Mouse (Mus musculus) forebrain, embryonic 11.5 days (tissue): Measurements from ENCODE around the gene Cebpz. TPM values are rescaled to one million over a fixed set of nuclear protein-coding genes. Genes with fewer than 3 reads are reported as not detected.
A peak's percentile ranks its signal among the peaks of the same experiment; 100 is the strongest.

Experiments
- ATAC-seq: fragments of 200-750 bp; cut with Nextera tagmentation; replicated peaks from 2 replicates; pipeline ENCODE4 v1.8.0; 2017; ENCODE audit warnings: moderate TSS enrichment; ENCODE audit not compliant: low FRiP score
- DNase-seq: peaks from one replicate; pipeline ENCODE4 v3.0.0-alpha.2; 2017; ENCODE audit warnings: low spot score
- H3K27ac ChIP-seq: fragments of 300-500 bp; sonication (generic); 2 replicates; pipeline ENCODE4 v1.5.1; 2014; ENCODE audit warnings: low read depth, low read length
- H3K27me3 ChIP-seq: fragments of 300-500 bp; sonication (generic); 2 replicates; pipeline ENCODE4 v1.6.1; 2014; ENCODE audit warnings: mild to moderate bottlenecking, low read length, mixed read lengths; ENCODE audit not compliant: control insufficient read depth, insufficient read depth
- H3K36me3 ChIP-seq: fragments of 300-500 bp; sonication (generic); 2 replicates; pipeline ENCODE4 v1.6.1; 2014; ENCODE audit warnings: mild to moderate bottlenecking, low read length, moderate library complexity, mixed read lengths; ENCODE audit not compliant: control insufficient read depth, insufficient read depth
- H3K4me1 ChIP-seq: fragments of 300-500 bp; sonication (generic); replicated peaks from 2 replicates; pipeline ENCODE4 v1.6.1; 2014; ENCODE audit warnings: low read length, mixed read lengths; ENCODE audit not compliant: control insufficient read depth, insufficient read depth
- H3K4me2 ChIP-seq: fragments of 300-500 bp; sonication (generic); 2 replicates; pipeline ENCODE4 v1.6.1; 2014; ENCODE audit warnings: low read depth, mild to moderate bottlenecking, low read length, moderate library complexity, mixed read lengths; ENCODE audit not compliant: severe bottlenecking
- H3K4me3 ChIP-seq: fragments of 300-500 bp; sonication (generic); 2 replicates; pipeline ENCODE4 v1.5.1; 2014; ENCODE audit warnings: low read depth, low read length
- H3K9ac ChIP-seq: fragments of 300-500 bp; sonication (generic); 2 replicates; pipeline ENCODE4 v1.6.1; 2014; ENCODE audit warnings: low read length
- H3K9me3 ChIP-seq: fragments of 300-500 bp; sonication (generic); 2 replicates; pipeline ENCODE4 v1.6.1; 2016; ENCODE audit warnings: low read length, mixed read lengths; ENCODE audit not compliant: control insufficient read depth
- WGBS: fragments of 180-500 bp; shearing (Covaris S2); extraction: QIAGEN DNeasy Blood & Tissue Kit; methylation state at CpG from one replicate; pipeline ENCODE4 v1.1.7; 2014; 5-methylcytosine and 5-hydroxymethylcytosine counted together
- polyA plus RNA-seq: library from polyadenylated mRNA; unstranded; fragments of >200 nt; fragmentation: Nextera tagmentation; extraction: Ambion mirVana; gene quantifications from 2 replicates; pipeline ENCODE4 v1.2.1, GENCODE M21; 2014

The Cebpz gene
- polyA plus RNA-seq, 1 experiment from 2014 or later = 57.6 TPM

DNA sequence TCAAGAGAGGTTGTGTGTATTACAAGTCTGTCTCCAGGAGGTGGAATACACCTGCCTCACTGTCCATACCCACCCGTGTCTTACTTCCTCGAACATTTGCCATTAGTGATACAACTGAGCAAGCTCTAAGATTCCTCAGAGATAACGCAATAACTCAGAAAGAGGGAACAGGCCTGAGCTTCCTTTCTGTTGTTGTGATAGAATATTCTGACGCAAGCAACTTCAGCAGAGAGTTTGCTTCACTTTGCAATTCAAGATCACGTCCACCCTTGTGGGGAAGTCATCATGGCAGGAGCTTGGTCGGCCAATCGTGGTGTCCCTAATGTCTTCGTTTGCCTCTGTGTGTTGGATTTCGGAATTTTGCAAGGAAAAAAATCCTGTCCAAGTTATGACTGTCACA, 45.8 kb downstream of the Cebpz start:
- WGBS = 85% methylated on average over 9 of the region's 9 CpGs
- Histone ChIP-seq H3K27me3 (no peaks in the 10 kb centered on the region), H3K9ac (no peak overlapping the region), H3K9me3 (no peaks in the 10 kb centered on the region), H3K4me3 (no peak overlapping the region), H3K4me2 (no peak overlapping the region), H3K4me1 (no peaks in the 10 kb centered on the region), H3K36me3 (no peaks in the 10 kb centered on the region), H3K27ac (no peak overlapping the region)
- DNase-seq (no peak), ATAC-seq (no peak)

- no peak for ATAC-seq
- DNase-seq = no peak
- no peaks in the 10 kb centered on the region for H3K27me3 ChIP-seq
- H3K4me2 ChIP-seq = no peak overlapping the region
- H3K36me3 ChIP-seq = no peaks in the 10 kb centered on the region
- 54% methylated on average over 3 of the region's 3 CpGs for WGBS
- no peak overlapping the region for H3K9ac ChIP-seq
- no peaks in the 10 kb centered on the region for H3K9me3 ChIP-seq
- no peak overlapping the region for H3K4me3 ChIP-seq
- no peaks in the 10 kb centered on the region for H3K4me1 ChIP-seq
- H3K27ac ChIP-seq = no peak overlapping the region
Measured at GRCm38 (mm10) chr17:78889184-78889583, 47.7 kb downstream of the Cebpz start.

DNA sequence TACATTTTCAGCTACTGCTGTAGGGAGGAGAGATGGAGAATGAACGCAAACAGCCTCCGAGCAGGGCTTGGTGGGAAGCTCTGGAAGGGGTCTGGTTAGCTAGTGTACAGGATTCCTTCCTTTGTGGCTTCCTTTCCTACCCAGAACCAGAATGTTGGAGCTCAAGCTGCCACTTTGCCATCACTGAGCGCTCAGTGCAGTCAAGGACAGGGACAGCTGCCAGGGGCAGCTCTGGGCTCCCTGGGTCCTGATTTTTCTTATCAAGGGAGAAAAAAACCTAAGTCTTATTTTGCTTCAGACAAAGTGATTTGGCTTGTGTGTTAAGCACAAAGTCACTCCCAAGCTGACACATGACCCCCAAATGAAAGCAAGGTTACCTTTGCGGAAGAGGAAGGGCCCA, 48.3 kb downstream of the Cebpz start:
- H3K4me2 ChIP-seq = no peak overlapping the region
- 81% methylated on average over 4 of the region's 4 CpGs for WGBS

DNA sequence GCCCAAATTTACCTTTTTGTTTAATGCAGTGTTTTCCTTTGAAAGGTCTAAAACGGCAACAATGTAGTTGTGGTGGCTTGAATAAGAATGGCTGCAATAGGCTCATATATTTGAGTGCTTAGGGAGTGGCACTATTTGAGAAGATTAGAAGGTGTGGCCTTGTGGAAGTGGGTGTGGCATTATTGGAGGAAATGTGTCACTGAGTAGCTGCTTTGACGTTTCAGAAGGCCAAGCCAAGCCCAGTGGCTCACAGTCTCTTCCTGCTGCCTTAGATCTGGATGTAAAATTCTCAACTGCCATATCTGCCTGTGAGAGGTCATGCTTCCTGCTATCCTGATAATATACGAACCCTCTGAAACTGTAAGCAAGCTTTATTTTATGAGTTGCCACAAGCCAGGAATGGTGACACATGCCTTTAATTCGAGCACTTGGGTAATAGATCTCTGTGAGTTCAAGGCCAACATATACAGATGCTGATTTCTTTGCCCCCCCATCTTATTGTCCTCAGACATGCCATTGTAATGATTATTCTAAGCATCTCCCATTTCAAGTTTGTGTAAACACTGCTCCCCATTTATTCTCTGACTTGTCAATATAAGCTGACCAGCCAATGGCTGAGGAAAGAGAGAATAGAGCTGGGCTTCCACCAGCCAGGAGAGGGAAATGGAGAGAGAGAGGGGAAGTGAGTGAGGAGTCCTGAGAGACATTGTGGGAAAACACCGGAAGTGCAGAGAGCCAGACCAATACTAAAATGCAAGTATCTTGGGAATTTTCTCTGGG, 51.4 kb downstream of the Cebpz start:
- H3K9me3 ChIP-seq = no peaks in the 10 kb centered on the region

More for the DNA sequence above, 48.3 kb downstream of the Cebpz start:
- H3K4me3 ChIP-seq = no peak overlapping the region
- no peaks in the 10 kb centered on the region for H3K36me3 ChIP-seq
- no peak overlapping the region for H3K27ac ChIP-seq
- H3K27me3 ChIP-seq = no peaks in the 10 kb centered on the region
- H3K4me1 ChIP-seq = no peaks in the 10 kb centered on the region
- H3K9ac ChIP-seq = no peak overlapping the region
- no peak for DNase-seq
- no peaks in the 10 kb centered on the region for H3K9me3 ChIP-seq
- no peak for ATAC-seq

DNA sequence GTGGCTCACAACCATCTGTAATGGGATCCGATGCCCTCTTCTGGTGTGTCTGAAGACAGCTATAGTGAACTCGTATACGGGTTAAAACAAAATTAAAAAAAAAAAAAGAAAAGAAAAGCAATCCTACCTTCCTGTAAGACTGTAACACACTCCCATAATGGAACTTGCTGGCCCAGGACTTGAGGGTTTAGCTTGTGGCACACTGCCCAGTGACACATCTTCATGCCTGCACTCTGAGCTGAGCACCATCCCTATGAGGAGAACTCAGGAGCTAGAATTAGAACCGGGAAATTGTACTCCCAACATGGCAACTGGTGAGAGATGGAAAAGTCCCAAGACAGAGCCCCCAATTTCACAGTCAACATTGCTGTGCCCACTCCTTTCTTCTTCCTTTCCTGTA, 53.6 kb downstream of the Cebpz start:
- 92% methylated on average over 4 of the region's 4 CpGs for WGBS
- no peaks in the 10 kb centered on the region for H3K27me3 ChIP-seq

More for the DNA sequence above, 51.4 kb downstream of the Cebpz start:
- H3K36me3 ChIP-seq = no peaks in the 10 kb centered on the region
- peaks cover 4% of the 10 kb centered on the region; the same call in 1 of the 2 replicates for H3K4me1 ChIP-seq
- no peak overlapping the region for H3K27ac ChIP-seq
- DNase-seq (no peak), ATAC-seq (no peak)
- H3K4me2 ChIP-seq = no peak overlapping the region
- H3K9ac ChIP-seq = no peak overlapping the region
- no peak overlapping the region for H3K4me3 ChIP-seq
- 88% methylated on average over 5 of the region's 5 CpGs for WGBS
- H3K27me3 ChIP-seq = no peaks in the 10 kb centered on the region

DNA sequence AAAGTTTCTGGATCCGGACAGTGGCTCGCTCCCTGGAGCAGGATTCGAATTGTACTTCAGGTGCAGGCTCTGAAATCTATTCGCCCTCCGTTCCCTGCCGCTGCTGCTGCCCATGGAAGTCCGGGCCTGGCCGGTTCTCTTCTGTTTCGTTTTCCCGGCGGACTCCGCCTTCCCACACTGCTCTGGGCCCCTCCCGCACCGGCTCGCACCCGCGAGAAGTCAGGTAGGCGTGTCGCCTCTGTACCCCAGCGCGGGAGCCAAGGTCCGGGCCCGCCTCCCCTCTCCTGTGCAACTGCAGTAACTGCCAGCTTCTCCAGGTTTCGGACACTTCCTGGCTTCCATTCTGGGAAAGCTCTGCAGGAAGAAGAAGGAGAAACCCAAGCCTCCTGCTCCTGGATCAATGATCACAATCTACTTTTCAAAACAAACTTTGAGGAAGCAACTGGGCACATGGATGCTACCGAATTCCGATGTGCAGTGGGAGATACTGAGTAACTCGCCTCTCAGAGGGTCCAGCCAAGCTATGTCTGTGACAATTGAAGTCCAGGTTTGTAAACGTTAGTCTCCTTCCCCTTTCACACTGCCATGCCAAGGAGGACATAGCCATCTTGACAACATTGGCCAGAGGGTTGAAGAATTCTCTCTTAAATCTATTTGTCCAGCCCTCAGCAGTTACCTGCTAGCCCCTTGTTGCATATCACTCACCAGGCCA, 54.3 kb downstream of the Cebpz start, which contains the start of gene Eif2ak2:
Gene Eif2ak2 (minus strand): TSS at position 173 of the 712 bp plus-strand sequence.
- WGBS = 3% methylated on average over 27 of the region's 28 CpGs
- no peaks in the 10 kb centered on the region for H3K36me3 ChIP-seq
- ATAC-seq = peak; percentile 94

More for the DNA sequence above, 53.6 kb downstream of the Cebpz start:
- peaks cover 4% of the 10 kb centered on the region; the same call in 1 of the 2 replicates for H3K4me1 ChIP-seq
- H3K9ac ChIP-seq = no peak overlapping the region
- no peaks in the 10 kb centered on the region for H3K36me3 ChIP-seq
- ATAC-seq (no peak), DNase-seq (no peak)
- H3K9me3 ChIP-seq = no peaks in the 10 kb centered on the region
- H3K4me3 ChIP-seq = no peak overlapping the region
- no peak overlapping the region for H3K27ac ChIP-seq
- H3K4me2 ChIP-seq = no peak overlapping the region

GRCm38 (mm10) chr17:78881878-78882304, 55.0 kb downstream of the Cebpz start:
- DNase-seq = peak; percentile 59
- H3K27ac ChIP-seq = peak overlapping the region; percentile 18; the same call in 1 of the 2 replicates
- H3K27me3 ChIP-seq = no peaks in the 10 kb centered on the region
- H3K36me3 ChIP-seq = no peaks in the 10 kb centered on the region
- no peaks in the 10 kb centered on the region for H3K9me3 ChIP-seq
- peaks cover 4% of the 10 kb centered on the region; the same call in 1 of the 2 replicates for H3K4me1 ChIP-seq
- ATAC-seq = peak; percentile 76
- peak overlapping the region; percentile 68 for H3K9ac ChIP-seq
- peak overlapping the region; percentile 48 for H3K4me3 ChIP-seq
- peak overlapping the region; percentile 68 for H3K4me2 ChIP-seq
- 18% methylated on average over 4 of the region's 7 CpGs for WGBS

More for the DNA sequence above, 54.3 kb downstream of the Cebpz start, which contains the start of gene Eif2ak2:
- Histone ChIP-seq H3K4me2 (peak within 1 kb of the TSS; percentile 68), H3K4me1 (peaks cover 4% of the 10 kb centered on the region; the same call in 1 of the 2 replicates), H3K9me3 (no peaks in the 10 kb centered on the region), H3K27ac (peak within 1 kb of the TSS; percentile 18; the same call in 1 of the 2 replicates), H3K27me3 (no peaks in the 10 kb centered on the region), H3K4me3 (peak within 1 kb of the TSS; percentile 48), H3K9ac (peak within 1 kb of the TSS; percentile 68)
- peak; percentile 90 for DNase-seq

DNA sequence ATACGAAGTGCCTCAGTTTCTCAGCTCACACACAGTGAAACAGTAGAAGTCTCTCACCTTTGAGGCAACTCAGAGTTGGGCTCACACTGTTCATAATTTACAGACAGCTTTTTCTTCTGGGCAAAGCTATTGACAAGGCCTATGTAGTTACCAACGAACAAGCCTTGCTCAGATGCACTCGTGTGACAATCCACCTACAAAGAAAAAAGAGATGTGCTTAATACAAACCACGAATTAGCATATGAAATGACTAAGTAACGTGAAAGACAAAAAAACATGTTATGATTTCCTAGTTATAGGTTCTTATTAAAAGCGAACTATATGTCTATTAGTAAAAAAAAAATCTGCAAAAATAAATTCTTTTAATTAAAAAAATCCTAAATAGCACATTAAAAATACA, 63.0 kb downstream of the Cebpz start:
- Histone ChIP-seq H3K36me3 (no peaks in the 10 kb centered on the region), H3K27ac (no peak overlapping the region), H3K27me3 (no peaks in the 10 kb centered on the region), H3K4me1 (no peaks in the 10 kb centered on the region), H3K9me3 (no peaks in the 10 kb centered on the region), H3K9ac (no peak overlapping the region), H3K4me2 (no peak overlapping the region), H3K4me3 (no peak overlapping the region)
- no peak for DNase-seq
- WGBS = 90% methylated on average over 6 of the region's 6 CpGs
- ATAC-seq = no peak
